Mouse (Mus musculus) telencephalon, adult 2 months (tissue): ENCODE results near the gene Lin28a.
"Not testable (repeated sequence)": the region's sequence is repeated elsewhere in the genome, so short reads cannot be mapped to it uniquely, and the experiment has no call there.

Source experiments
- DNase-seq: peaks from one replicate; pipeline ENCODE4 v3.0.0-alpha.2; 2011; ENCODE audit warnings: low read depth, low spot score

Gene Lin28a

DNA sequence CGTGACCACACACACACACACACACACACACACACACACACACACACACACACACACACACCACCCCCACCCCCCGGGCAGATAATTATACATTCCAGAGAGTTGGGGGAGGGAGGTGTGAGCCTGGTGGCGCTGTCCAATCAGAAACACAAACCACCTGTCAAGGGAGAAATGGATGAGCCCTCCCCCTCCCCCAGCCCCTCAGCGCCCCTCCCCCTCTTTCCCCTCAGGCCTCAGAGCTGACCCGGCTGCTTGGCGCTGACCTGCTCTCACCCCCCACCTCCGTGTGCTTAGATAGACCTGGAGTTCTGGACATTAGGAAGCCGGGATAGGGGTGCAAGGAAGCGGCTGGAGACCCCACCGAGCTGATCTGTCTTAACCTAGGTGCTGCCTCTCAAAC, 569 bp upstream of the Lin28a start:
- no peak for DNase-seq

DNA sequence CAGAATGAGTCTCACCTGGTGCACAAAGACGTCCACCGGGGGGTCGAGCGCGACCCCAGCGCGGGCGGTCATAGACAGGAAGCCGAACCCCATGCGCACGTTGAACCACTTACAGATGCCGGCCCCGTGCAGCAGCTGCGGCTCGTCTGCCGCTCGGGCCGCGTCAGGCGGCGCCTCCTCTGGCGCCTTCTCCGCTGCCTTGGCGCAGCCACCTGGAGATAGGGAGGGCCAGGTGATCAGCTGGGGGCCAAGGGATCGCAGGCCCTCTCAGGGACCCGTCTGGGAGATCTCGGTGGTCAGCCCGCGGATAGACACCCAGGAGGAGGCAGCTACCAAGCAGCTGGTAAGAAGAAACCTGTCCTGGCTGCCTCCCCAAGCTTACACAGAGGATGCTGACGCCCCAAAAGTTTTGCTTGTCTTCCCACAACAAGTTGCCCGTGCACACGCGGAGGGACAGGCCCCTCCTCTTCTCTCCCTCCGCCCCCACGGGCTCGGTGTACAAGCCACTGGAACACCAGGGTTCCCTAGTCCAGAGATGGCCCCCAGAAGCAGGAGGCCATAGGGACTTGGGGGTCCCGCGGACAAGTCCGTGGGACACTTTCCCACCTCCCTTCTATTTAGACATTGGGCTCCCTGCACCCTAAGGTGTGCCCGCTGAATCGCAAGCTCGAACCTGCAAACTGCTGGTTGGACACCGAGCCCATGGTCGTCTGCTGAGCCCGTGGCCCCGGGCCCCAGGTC, 433 bp downstream of the Lin28a start:
- DNase-seq, result no peak

DNA sequence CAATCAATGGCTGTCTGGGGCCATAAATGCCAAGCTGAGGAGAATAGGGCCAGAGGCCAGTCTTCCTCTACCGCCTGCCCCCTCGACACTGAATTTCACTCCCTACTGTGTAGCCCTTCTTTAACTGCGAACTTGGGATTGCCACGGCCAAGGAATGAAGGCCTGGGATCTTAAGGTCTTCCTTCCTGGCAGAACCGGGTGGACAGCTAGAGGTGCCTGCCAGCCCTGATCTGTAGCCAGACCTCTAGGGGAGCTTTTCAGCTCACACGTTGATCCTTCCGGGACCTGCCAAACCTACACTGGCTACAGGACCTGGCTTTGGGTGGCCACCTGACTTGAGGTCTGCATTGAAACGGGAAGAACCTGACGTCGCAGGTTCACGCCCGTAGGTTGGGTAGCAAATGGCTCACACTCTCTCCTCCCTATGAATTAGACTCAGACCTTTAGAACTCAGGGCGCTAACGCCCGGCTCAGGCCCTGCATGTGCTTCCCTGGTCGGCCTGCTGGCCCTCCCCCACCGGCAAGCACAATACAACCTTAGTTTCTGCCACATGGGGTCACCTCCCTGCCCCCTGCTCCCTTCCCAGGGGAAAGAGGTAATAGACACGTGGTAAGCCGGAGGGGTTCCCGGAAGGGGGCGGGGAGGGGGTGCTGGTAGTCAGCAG, 1.3 kb downstream of the Lin28a start:
- DNase-seq, result no peak

DNA sequence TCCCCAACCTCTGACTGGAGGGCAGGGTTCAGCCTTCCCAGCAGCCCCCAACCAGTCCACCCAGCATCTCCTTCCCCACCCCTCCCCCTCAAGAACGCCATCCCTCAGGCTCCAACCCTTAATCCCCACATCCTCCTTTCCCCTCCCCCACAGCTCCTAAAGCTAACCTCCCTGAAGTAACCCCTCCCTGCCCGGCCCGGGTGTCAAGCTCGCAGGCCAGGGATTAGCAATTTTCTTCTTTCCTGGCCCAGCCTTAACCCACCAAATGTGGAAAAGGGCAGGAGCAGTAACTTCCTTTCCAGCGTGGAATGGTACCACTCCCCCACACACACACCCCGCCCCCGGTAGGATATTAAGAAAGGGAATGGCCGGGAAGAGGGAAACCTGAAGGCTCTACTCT, 1.9 kb downstream of the Lin28a start:
- no peak for DNase-seq

DNA sequence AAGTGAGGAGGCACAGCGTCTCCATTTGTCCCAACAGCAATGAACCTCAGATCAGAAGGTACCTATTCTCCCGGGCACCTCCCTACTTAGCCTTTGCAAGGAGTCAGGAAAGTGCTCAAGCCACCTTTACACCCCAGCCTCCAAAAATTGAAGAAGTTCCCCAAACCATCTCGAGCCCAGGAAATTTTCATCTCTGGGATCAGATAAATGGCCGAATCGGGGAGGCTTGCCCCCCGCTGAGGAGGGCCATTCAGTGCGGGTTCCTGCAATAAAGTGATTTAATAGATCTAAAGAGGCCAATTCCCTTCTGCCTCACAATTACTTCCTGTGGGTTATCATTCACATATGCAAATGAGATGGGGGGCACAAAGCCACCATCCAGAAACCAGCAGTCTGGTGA, 2.4 kb downstream of the Lin28a start:
- no peak for DNase-seq

DNA sequence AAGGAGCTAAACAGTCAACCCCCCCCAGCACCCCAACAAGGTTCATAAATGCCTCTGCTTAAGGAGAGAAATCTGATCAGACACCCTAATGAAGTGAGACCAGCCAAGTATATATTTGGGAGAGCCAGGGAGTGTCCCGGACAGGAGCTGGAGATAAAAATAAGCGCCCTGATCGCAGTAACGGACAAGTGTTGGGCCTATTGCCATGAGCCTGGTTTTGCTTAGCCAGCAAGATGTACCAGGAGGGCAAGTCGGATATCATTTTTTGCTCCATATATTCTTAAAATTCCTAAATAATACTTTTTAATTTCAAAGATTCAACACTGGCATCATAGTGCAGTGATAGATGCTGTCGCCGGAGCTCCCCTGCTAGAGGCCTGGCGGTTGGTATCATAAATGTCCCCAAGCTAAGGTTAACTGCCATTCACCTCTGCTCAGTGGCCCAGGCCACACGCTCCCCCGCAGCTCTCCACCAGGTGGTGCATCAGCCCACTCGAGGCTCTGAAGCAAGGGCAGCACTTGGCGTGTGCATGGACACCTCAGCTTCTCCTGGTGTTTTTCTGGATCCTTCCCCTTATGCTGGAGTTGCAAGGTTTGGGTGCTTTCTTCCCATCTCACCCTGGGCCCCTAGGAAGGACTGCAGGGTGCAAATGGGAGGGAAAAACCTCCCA, 5.6 kb downstream of the Lin28a start:
- DNase-seq, result no peak

DNA sequence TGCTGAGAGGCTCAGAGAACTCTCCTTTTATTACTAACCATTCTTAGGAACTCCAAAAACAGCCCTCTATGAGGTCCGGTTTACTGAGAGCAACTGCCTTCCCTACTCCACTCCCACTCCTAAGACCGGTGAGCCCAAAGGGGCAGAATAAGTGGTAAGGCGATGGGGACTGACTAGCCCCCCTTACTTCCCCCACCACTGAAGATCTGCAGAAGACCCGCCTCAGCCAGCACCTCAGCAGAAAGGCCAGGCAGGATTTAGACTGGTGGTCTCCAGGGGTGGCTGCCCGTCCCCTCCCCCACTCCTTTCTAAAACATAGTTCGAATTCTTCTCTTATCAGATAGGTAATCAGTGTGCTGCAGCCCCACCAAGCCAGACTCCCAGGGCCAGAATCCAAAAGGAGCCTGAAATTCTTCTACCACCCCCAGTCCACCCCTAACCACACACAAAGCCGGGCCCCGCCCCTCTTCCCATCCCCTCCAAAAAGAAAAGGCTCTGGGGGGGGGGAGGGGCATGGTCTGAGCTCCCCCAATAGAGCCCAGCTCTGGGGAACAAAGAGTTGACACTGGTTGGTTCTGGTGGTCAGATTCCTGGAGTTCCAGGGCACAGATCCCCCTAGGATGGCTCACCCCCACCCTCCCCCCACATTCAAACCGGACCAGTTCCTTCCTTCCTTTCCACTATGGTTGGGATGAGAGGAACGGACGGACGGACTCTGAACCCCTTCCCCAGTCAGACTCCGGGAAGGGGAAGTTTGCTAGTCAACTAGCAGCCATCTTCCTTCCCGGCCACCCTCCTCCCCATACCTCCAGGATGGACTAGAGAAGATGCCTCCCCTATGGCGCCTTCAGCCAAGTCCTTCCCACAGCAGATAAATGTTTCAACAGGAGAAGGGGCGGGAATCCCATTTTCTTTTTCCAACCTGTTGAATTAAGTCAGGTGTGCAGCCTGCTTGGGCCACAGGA, 6.9 kb downstream of the Lin28a start:
- no peak for DNase-seq

DNA sequence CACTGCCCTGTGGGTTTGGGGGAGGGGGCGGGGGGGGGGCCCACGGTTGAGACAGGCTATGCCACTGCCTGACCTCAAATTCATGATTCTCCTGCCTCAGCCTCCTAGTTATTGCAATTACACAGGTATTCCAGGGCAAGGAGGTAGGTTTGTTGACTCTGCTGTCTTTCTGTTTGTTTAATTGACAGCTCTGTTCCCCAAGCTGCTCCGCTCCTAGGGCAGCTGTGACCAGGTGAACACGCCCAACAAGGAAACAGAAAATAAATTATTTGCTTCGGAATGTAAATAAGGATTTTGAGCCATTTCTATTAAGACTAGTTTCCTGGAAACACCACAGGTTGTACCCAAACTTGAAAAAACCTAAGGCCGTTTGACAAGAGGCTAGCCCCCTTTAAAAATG, 8.9 kb downstream of the Lin28a start:
- DNase-seq, result no peak

DNA sequence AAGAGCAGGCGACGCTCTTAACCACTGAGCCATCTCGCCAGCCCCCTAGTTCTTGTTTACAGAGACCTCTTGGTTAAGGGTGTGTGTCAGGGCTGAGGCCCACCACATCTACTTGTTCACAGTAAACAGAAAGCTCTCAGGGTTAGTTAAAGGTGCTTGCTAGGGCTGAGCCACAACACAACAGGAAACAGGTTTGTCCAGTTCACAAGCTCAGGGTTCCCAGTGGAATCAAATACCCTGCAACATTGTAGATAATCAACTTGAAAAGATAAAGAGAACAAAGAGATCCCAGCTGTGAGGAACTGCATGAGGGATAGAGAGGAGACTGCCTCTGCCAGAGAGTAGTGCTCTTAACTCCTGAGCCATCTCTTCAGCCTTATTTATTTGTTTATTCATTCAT, 11.8 kb downstream of the Lin28a start:
- no peak for DNase-seq

DNA sequence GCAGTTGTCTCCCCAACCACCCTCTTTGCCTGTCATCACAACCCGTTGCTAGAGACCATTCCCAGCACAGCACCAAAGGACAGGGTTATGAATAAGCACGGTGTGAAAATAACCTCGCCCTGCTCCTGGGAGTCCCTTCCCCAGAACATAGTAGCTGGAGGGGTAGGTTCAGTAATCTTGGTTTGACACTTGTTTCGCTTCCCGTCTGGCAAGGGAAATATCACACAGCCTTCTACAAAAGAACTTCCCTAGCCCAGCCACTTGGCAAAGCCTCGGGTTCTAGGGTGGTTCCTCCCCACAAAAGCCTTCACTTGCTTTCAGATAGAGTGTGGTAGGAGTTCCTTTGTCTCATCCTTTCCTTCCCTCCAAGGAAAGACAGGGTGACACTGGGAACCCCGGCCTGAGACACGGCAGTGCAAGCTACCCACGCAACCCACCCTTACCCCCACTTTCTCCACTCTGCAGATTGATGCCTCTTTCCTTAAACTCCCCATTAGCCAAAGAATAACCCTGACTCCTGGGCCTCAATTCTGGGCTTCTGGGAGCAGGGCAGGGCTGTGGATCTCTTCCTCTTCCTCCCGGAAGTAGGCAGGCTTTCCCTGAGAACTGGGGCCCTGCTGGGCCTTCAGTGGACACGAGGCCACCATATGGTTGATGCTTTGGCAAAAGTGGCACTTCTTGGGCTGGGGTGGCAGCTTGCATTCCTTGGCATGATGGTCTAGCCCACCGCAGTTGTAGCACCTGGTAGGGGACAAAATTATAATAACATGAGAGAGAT, 12.9 kb downstream of the Lin28a start:
- no peak for DNase-seq

DNA sequence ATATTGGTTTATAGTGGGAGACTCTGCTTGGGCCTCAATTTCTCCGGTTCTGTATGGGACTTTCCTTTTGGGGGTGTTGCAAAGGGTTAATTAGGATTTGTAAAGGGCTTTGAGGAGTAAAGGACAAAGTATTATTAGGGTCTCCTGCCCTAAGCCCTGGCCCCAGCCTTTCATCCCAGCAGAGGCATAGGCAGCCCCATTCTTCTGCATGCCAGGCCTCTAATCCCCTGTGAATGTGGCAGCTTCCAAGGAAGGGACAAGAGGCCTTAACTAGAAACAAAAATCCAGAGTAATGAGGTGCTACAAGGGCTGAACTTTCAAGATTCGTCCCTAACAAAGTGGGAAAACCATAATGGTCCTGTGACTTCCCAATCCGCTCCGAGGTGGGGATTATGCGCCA, 15.7 kb downstream of the Lin28a start:
- DNase-seq, result no peak

DNA sequence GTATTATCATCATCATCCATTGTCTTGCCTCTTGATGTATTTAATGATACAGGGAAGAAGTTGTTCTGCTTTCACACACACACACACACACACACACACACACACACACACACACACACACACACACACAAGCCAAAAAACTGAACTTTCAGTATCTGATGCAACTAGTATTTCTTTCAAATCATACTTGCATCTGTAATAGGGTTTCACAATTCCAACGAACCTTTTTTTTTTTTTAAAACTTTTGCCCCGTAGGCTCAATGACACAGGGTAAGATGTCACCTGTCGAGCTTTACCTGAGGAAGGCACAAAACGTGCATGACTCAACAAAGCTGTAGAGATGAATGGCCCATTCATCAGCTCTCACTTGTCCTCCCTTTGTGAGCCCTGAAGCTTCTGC, 16.4 kb downstream of the Lin28a start:
- no peak for DNase-seq

DNA sequence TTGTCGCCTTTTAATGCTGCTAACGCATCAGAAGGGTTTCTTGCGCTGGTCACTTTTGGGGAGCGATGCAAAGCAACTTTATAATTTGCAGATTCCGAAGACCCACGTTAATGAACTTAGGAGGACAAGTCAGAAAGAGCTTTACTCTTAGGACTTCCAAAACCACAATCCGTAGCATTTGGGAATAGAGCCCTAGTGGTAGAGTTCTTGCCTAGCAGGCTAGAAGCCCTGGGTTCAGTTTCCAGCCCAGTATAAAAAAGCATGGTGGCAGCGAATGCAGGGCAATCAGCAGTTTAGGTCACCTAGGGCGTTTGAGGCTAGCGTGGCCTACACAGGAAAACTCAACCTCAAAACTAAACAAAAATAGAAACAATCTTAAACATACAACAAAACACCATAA, 16.9 kb downstream of the Lin28a start:
- DNase-seq, result no peak

DNA sequence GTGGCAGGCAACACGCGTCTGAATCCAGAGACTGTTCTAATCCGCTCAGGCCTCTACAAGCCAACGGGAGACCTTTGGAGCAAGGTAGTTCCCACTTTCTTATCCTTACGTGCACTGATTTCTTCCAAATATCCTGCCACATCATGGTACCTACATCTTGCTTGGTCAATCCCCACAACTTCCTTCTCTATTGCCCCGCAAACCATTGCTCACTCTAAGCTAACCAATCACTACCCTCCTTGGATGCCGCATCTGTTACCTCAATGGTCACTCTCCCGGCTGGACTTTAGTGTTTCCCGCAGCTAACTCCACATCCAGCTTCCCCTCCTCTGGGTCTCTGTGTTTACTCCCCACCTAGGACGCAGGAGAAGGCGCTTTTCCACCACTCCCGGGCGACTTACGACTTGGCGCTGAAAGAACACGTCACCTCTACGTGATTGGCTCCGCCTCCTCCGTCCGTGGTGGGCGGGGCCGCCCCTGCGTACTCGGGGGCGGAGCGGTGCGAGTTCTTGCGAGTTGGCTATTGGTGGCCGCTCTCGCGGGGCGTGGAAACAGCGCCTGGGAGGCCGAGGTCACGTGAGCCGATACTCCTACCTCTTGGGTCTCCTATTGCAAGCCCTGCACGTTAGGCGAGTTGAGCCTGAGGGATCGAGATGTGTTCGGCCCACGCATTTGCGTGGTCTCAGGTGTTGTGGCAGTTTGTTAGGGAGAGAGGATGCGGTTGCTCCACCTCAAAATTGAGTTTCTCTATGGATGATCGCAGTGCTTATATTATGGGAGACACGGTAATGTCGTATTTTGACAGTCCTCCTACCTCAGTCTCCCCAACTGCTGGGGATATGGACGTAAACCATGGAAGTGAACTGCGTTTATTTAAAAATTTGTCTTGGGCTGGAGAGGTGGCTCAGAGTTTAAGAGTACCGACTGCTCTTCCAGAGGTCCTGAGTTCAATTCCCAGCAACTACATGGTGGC, 17.9 kb downstream of the Lin28a start, which contains the start of gene Dhdds:
TSS of gene Dhdds (minus strand) at position 453 of the 973 bp plus-strand sequence.
- peak; percentile 95 for DNase-seq

DNA sequence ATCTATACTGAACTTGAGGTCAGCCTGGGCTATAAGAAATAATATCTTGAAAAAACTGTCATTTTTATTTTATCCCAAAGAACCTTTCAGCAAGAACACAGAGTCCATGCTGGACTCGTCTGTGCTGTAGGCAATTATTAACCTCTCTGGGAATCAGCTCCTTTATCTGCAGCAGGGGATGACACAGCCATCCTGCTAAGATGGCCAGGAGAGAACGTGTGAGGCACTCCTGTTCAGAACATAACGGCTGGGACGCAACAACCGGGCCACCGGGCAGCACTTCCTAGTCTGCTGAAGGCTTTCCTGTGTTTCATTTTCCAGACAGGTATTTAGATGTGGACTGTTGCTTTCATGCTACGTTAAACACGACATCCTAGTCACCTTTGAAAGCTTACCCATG, 23.9 kb downstream of the Lin28a start:
- no peak for DNase-seq

DNA sequence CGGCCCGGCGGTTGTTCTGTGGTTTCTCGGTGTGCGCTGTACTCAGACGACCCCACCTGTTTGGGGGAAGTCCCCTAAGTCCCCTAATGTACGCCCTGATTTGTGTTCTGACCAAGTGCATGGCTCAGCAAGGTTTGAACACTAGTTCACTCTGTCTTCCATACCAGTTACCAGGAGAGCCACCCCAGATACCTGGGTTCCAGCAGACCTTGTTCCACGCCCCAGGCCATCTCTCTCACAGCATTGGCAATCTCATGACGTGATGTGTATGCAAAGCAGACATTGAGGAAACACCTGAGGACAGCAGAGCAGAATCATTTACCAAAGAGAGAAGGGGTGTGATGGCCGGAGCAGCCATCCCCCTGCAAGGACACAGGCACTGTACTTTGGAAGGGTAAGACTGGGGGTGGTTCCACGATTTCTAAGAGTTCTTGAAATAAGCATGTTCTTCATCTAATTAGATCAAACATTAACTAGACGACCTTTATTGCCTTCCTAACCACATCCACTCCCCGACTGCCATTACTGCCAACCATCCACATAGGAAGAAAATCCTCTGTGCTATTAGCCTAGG, 27.5 kb downstream of the Lin28a start:
- no peak for DNase-seq

DNA sequence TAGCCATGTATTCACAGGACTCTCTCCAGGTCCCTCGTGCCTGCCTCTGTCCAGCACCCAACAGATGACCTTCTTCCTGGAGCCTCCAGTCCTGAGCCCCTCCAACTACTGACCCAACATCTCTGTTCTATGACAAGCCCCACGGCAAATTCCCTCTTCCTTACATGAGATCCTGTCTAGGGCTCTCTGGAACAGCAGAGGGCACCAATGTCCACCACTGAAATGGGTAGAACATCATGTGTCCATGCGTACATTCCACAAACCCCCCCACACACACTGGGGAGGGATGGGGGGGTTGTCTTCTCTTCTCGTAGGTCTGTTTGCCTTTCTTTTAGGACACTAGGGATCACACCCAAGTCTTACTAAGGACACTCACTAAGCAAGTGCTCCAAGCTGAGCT, 28.6 kb downstream of the Lin28a start:
- no peak for DNase-seq

DNA sequence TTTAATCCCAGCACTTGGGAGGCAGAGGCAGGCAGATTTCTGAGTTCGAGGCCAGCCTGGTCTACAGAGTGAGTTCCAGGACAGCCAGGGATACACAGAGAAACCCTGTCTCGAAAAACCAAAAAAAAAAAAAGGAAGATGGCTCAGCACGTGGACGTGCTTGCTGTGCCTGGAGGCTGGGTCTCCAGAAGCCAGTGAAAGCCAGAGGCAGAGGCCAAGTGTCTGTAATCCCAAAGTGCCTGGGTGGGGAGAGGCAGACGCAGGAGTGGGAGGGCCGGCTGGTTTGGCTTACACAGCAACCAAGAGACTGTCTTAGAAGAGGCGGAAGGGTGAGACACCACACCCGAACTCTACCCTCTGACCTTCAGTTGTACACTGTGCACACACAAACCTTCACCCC, 30.4 kb downstream of the Lin28a start:
- DNase-seq, result not testable (repeated sequence)

DNA sequence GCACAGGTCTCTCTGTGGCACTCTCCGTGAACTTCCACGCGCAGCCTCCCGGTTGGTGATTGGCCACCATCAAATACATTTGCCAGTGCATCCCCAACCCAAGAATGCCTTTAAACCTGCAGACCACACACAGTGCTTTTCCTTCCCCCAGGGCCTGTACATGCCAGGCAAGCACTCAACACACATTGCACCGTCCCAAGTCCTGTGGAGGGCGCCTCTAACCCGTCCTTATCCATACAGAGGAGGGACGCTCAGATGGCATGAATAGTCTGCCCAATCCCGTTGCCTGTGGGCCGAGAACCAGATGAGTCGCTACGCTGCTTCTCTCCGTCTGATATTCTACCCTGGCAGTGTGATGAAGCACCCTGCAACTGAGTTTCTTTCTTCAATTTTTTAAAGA, 35.7 kb downstream of the Lin28a start:
- DNase-seq, result no peak
